Mouse (Mus musculus) hindbrain, postnatal 0 days (tissue): ENCODE measurements at regions not wholly inside any gene's neighbourhood (a gene's known extent, or its start where the extent isn't known, plus 50 kb on each side); places are given as distances from the start of the nearest gene placed in this dataset.
A peak's percentile ranks its signal among the peaks of the same experiment; 100 is the strongest.

ENCODE experiments used
- ATAC-seq: fragments of 200-750 bp; cut with Nextera tagmentation; 2 replicates; pipeline ENCODE4 v1.8.0; 2017; ENCODE audit warnings: mild to moderate bottlenecking, moderate TSS enrichment, moderate library complexity
- DNase-seq: peaks from one replicate; pipeline ENCODE4 v3.0.0-alpha.2; 2015; ENCODE audit warnings: low spot score
- H3K27ac ChIP-seq: fragments of 300-500 bp; sonication (generic); 2 replicates; pipeline ENCODE4 v1.5.1; 2014; ENCODE audit warnings: mild to moderate bottlenecking
- H3K27me3 ChIP-seq: fragments of 300-500 bp; sonication (generic); 2 replicates; pipeline ENCODE4 v1.6.1; 2014; ENCODE audit warnings: low read length, mixed read lengths; ENCODE audit not compliant: insufficient read depth
- H3K36me3 ChIP-seq: fragments of 300-500 bp; sonication (generic); 2 replicates; pipeline ENCODE4 v1.6.1; 2014; ENCODE audit warnings: low read length, mixed read lengths; ENCODE audit not compliant: insufficient read depth
- H3K4me1 ChIP-seq: fragments of 300-500 bp; sonication (generic); 2 replicates; pipeline ENCODE4 v1.6.1; 2014; ENCODE audit warnings: antibody characterized with exemption, low read length, mixed read lengths; ENCODE audit not compliant: insufficient read depth
- H3K4me2 ChIP-seq: fragments of 300-500 bp; sonication (generic); 2 replicates; pipeline ENCODE4 v1.6.1; 2014; ENCODE audit warnings: low read depth, mild to moderate bottlenecking, low read length, moderate library complexity, mixed read lengths
- H3K4me3 ChIP-seq: fragments of 300-500 bp; sonication (generic); 2 replicates; pipeline ENCODE4 v1.5.1; 2014; ENCODE audit warnings: low read length
- H3K9ac ChIP-seq: fragments of 300-500 bp; sonication (generic); replicated peaks from 2 replicates; pipeline ENCODE4 v1.6.1; 2014; ENCODE audit warnings: mild to moderate bottlenecking, low read length, moderate library complexity, mixed read lengths
- H3K9me3 ChIP-seq: fragments of 300-500 bp; sonication (generic); 2 replicates; pipeline ENCODE4 v1.6.1; 2016; ENCODE audit warnings: low read length, mixed read lengths
- CTCF ChIP-seq: IDR thresholded peaks from 2 replicates; pipeline ENCODE4 v1.5.1; 2016; ENCODE audit warnings: antibody characterized with exemption, control low read depth, low read depth
- WGBS: fragments of 180-500 bp; shearing (Covaris S2); extraction: QIAGEN DNeasy Blood & Tissue Kit; methylation state at CpG from one replicate; pipeline ENCODE4 v1.1.7; 2014; 5-methylcytosine and 5-hydroxymethylcytosine counted together

DNA sequence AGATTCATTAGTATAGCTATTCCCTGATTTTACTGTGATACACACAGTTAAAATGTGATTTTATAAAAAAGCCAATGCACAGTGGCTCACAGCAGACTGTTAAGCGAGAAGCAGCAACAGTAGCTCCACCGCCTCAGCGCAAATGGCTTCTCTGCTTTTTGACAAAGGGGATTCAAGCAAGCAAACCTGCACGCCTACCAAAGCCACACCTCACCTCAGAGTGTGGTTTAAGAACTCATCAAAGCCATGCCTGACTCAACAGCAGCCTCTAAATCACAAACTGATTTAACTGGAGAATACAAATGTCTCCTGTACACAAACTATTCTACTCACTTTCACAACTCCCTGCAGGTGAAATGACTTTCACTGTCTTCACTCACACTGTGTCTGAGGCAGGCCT, 704.5 kb downstream of the Car8 start:
- no peak for ATAC-seq
- TF ChIP-seq CTCF = no peak
- Histone ChIP-seq H3K4me1 (no peaks in the 10 kb centered on the region), H3K9me3 (no peaks in the 10 kb centered on the region), H3K27ac (no peak overlapping the region), H3K36me3 (no peaks in the 10 kb centered on the region), H3K9ac (no peak overlapping the region), H3K27me3 (no peaks in the 10 kb centered on the region), H3K4me3 (no peak overlapping the region), H3K4me2 (no peak overlapping the region)
- DNase-seq = no peak
- WGBS = 84% methylated on average over 4 of the region's 4 CpGs

DNA sequence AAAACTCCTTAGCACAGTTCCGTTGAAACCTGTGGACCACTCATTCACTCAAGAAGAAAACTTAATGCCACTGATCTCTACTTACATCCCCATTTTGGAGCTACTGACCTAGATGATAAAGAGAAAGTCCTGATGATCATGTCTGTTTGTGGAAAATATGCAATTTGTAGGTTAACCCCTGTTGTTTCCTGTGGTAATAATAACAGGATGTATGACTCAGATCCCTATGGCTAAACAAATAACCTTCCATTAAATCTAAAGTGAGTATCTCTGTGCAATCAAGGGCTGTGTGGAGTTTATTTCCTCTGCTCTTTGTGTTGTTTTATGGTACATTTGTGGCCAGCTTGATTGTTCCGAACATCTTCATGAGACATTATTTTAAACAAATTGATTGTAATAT, 711.1 kb downstream of the Car8 start:
- Histone ChIP-seq H3K9me3 (no peaks in the 10 kb centered on the region), H3K27ac (no peak overlapping the region), H3K36me3 (no peaks in the 10 kb centered on the region), H3K4me3 (no peak overlapping the region), H3K9ac (no peak overlapping the region), H3K4me2 (no peak overlapping the region), H3K4me1 (no peaks in the 10 kb centered on the region), H3K27me3 (no peaks in the 10 kb centered on the region)
- WGBS = 85% methylated on average over 2 of the region's 2 CpGs
- no peak for TF ChIP-seq CTCF
- DNase-seq (no peak), ATAC-seq (no peak)

GRCm38 (mm10) chr4:7513081-7513480, 725.8 kb downstream of the Car8 start:
- DNase-seq = no peak
- 88% methylated on average over 1 of the region's 1 CpGs for WGBS
- Histone ChIP-seq H3K36me3 (no peaks in the 10 kb centered on the region), H3K4me2 (no peak overlapping the region), H3K9ac (no peak overlapping the region), H3K27ac (no peak overlapping the region), H3K27me3 (no peaks in the 10 kb centered on the region), H3K4me3 (no peak overlapping the region), H3K9me3 (no peaks in the 10 kb centered on the region), H3K4me1 (no peaks in the 10 kb centered on the region)
- no peak for TF ChIP-seq CTCF
- no peak for ATAC-seq

- Histone ChIP-seq H3K9ac (no peak overlapping the region), H3K27me3 (no peaks in the 10 kb centered on the region), H3K4me3 (no peak overlapping the region), H3K27ac (no peak overlapping the region), H3K36me3 (no peaks in the 10 kb centered on the region), H3K4me2 (no peak overlapping the region), H3K9me3 (no peaks in the 10 kb centered on the region), H3K4me1 (no peaks in the 10 kb centered on the region)
- DNase-seq = no peak
- ATAC-seq = no peak
- TF ChIP-seq CTCF = no peak
Observed at GRCm38 (mm10) chr4:7485552-7485951, 753.3 kb downstream of the Car8 start.

- Histone ChIP-seq H3K27me3 (no peaks in the 10 kb centered on the region), H3K36me3 (no peaks in the 10 kb centered on the region), H3K9me3 (no peaks in the 10 kb centered on the region), H3K4me3 (no peak overlapping the region), H3K27ac (no peak overlapping the region), H3K4me1 (no peaks in the 10 kb centered on the region), H3K9ac (no peak overlapping the region), H3K4me2 (peak overlapping the region; percentile 16; the same call in 1 of the 2 replicates)
- ATAC-seq (no peak), DNase-seq (peak; percentile 1)
- no peak for TF ChIP-seq CTCF
- 8% methylated on average over 8 of the region's 9 CpGs for WGBS
Observed at GRCm38 (mm10) chr4:7455130-7455529, 783.7 kb downstream of the Car8 start.

DNA sequence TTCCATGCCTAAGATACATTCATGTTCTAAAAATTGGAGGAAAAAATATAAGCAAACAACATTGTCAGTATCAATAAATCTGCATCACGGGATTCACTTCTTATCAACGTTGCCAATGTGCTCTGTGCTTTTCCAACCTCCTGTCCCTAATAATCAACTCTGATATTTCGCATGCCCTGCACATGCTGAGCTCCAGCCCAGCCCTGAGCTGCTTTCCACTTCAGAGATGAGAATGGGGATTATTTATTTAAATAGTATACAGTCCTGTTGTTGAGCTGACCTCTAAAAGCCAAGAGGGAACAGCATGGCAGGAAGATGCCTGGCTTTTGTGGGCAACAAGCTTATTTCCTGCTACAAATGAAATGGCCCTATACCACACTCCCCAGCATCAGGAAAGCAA, 786.2 kb downstream of the Car8 start:
- no peak for DNase-seq
- Histone ChIP-seq H3K4me1 (no peaks in the 10 kb centered on the region), H3K4me3 (no peak overlapping the region), H3K36me3 (no peaks in the 10 kb centered on the region), H3K4me2 (no peak overlapping the region), H3K9ac (no peak overlapping the region), H3K9me3 (no peaks in the 10 kb centered on the region), H3K27ac (no peak overlapping the region), H3K27me3 (no peaks in the 10 kb centered on the region)
- WGBS = 77% methylated on average over 3 of the region's 3 CpGs
- TF ChIP-seq CTCF = no peak
- no peak for ATAC-seq

GRCm38 (mm10) chr4:7450991-7451390, 787.9 kb downstream of the Car8 start:
- Histone ChIP-seq H3K9ac (no peak overlapping the region), H3K27ac (no peak overlapping the region), H3K27me3 (no peaks in the 10 kb centered on the region), H3K4me1 (no peaks in the 10 kb centered on the region), H3K4me2 (no peak overlapping the region), H3K9me3 (no peaks in the 10 kb centered on the region), H3K36me3 (no peaks in the 10 kb centered on the region), H3K4me3 (no peak overlapping the region)
- no peak for TF ChIP-seq CTCF
- no peak for ATAC-seq
- 65% methylated on average over 1 of the region's 1 CpGs for WGBS
- DNase-seq = no peak
